Mouse (Mus musculus) liver, postnatal 0 days (tissue): ENCODE results near the gene Cntn1. TPM values are rescaled to one million over a fixed set of nuclear protein-coding genes. Genes with fewer than 3 reads are reported as not detected.

Source experiments
- ATAC-seq: fragments of 200-750 bp; cut with Nextera tagmentation; 2 replicates; pipeline ENCODE4 v1.8.0; 2017; ENCODE audit warnings: mild to moderate bottlenecking, moderate library complexity
- DNase-seq: peaks from one replicate; pipeline ENCODE4 v3.0.0-alpha.2; 2016
- H3K27ac ChIP-seq: fragments of 300-500 bp; sonication (generic); 2 replicates; pipeline ENCODE4 v1.5.1; 2014; ENCODE audit warnings: antibody characterized with exemption, moderate library complexity, mild to moderate bottlenecking, low read depth
- H3K27me3 ChIP-seq: fragments of 300-500 bp; sonication (generic); 2 replicates; pipeline ENCODE4 v1.6.1; 2014; ENCODE audit warnings: low read length, control low read depth, mixed read lengths; ENCODE audit not compliant: insufficient read depth
- H3K36me3 ChIP-seq: fragments of 300-500 bp; sonication (generic); replicated peaks from 2 replicates; pipeline ENCODE4 v1.6.1; 2014; ENCODE audit warnings: mild to moderate bottlenecking, control low read depth, low read length, moderate library complexity, mixed read lengths; ENCODE audit not compliant: insufficient read depth
- H3K4me1 ChIP-seq: fragments of 300-500 bp; sonication (generic); 2 replicates; pipeline ENCODE4 v1.6.1; 2014; ENCODE audit warnings: antibody characterized with exemption, mild to moderate bottlenecking, control low read depth; ENCODE audit not compliant: insufficient read depth
- H3K4me2 ChIP-seq: fragments of 300-500 bp; sonication (generic); 2 replicates; pipeline ENCODE4 v1.6.1; 2014; ENCODE audit warnings: low read depth, mild to moderate bottlenecking, low read length, moderate library complexity, mixed read lengths
- H3K4me3 ChIP-seq: fragments of 300-500 bp; sonication (generic); 2 replicates; pipeline ENCODE4 v1.5.1; 2014; ENCODE audit warnings: low read depth, low read length
- H3K9ac ChIP-seq: fragments of 300-500 bp; sonication (generic); replicated peaks from 2 replicates; pipeline ENCODE4 v1.6.1; 2014; ENCODE audit warnings: mild to moderate bottlenecking, moderate library complexity
- H3K9me3 ChIP-seq: fragments of 300-500 bp; sonication (generic); 2 replicates; pipeline ENCODE4 v1.6.1; 2016; ENCODE audit warnings: mild to moderate bottlenecking, control low read depth, low read length, mixed read lengths
- CTCF ChIP-seq: sonication (generic); IDR thresholded peaks from 2 replicates; pipeline ENCODE4 v1.5.1; 2016; ENCODE audit warnings: antibody characterized with exemption, low read depth
- EP300 ChIP-seq: IDR thresholded peaks from 2 replicates; pipeline ENCODE4 v1.6.1; 2016; ENCODE audit warnings: antibody characterized with exemption, low read depth, mild to moderate bottlenecking
- WGBS: fragments of 180-500 bp; shearing (Covaris S2); extraction: QIAGEN DNeasy Blood & Tissue Kit; methylation state at CpG from one replicate; pipeline ENCODE4 v1.1.7; 2014; ENCODE audit not compliant: insufficient replicate concordance; 5-methylcytosine and 5-hydroxymethylcytosine counted together
- polyA plus RNA-seq: library from polyadenylated mRNA; unstranded; fragments of >200 nt; fragmentation: Nextera tagmentation; extraction: Ambion mirVana; gene quantifications from 2 replicates; pipeline ENCODE4 v1.2.1, GENCODE M21; 2015

Gene Cntn1
- polyA plus RNA-seq, 1 experiment from 2014 or later: not detected

DNA sequence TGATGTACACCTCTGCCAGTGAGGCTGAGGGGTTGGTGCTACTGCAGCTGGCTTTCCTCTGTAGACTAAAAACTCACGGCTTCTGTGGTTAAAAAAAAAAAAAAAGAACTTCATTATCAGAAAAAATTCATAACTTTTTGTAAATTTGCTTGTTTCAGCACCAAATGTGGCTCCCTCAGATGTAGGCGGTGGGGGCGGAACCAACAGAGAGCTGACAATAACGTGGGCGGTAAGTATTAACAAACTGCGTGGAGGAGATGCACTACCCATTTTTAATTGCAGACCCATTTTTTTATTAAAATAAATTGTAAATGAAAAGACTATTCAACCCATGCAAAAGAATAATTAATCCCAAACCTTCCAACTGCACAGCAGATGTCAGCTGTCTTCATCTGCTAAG, 251.8 kb downstream of the Cntn1 start:
- Histone ChIP-seq H3K4me1 (no peaks in the 10 kb centered on the region), H3K9me3 (no peaks in the 10 kb centered on the region), H3K9ac (no peak overlapping the region), H3K4me2 (no peak overlapping the region), H3K27ac (no peak overlapping the region), H3K27me3 (no peaks in the 10 kb centered on the region), H3K4me3 (no peak overlapping the region), H3K36me3 (no peaks in the 10 kb centered on the region)
- TF ChIP-seq CTCF (no peak), EP300 (no peak)
- WGBS: 77% methylated on average over 6 of the region's 6 CpGs
- DNase-seq: no peak
- no peak for ATAC-seq

DNA sequence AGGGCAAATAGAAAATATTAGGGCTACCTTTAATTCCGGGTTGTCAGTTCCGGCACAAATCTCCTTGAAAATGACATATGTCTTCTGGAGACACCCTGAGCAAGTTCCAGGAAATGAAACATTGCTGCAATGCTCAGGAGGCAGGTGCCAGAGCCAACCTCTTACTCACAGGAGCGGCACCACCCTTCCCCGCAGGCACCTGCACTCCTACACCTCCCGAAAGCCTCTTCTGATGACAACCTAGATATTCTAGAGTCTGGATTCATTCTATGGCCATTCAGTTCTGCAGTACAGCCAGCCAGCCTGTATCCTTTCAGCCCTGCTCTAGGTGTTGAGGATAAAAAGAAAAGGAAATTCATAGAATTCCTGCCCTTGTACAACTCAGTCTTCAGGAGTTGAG, 253.3 kb downstream of the Cntn1 start:
- no peak overlapping the region for H3K9ac ChIP-seq
- DNase-seq: no peak
- H3K27me3 ChIP-seq: no peaks in the 10 kb centered on the region
- ATAC-seq: no peak
- no peak for TF ChIP-seq CTCF
- TF ChIP-seq EP300: no peak
- no peaks in the 10 kb centered on the region for H3K36me3 ChIP-seq
- no peaks in the 10 kb centered on the region for H3K9me3 ChIP-seq
- no peak overlapping the region for H3K27ac ChIP-seq
- H3K4me3 ChIP-seq: no peak overlapping the region
- no peak overlapping the region for H3K4me2 ChIP-seq
- WGBS: 77% methylated on average over 5 of the region's 5 CpGs
- H3K4me1 ChIP-seq: no peaks in the 10 kb centered on the region

DNA sequence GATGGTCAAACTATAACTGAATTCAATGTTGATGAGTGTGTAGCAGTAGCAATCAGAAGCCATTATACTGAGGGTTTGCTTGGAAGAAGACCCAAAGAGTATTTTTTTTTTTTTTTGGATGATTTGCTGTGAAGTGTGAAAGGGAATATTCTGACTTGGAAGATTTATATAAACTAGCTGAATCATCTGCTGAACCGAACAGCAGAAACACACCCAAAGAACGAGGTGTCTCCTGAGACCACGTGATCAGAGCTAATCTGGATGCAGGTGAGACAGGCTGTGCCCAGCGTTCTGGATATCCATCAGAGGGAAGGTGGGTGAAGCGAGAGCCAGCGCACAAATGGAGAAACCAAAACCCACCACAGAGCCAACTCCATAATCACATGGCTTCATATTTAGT, 271.0 kb downstream of the Cntn1 start:
- no peak overlapping the region for H3K9ac ChIP-seq
- no peak overlapping the region for H3K4me3 ChIP-seq
- no peaks in the 10 kb centered on the region for H3K27me3 ChIP-seq
- no peaks in the 10 kb centered on the region for H3K36me3 ChIP-seq
- no peak overlapping the region for H3K4me2 ChIP-seq
- ATAC-seq: no peak
- DNase-seq: no peak
- H3K27ac ChIP-seq: no peak overlapping the region
- H3K9me3 ChIP-seq: no peaks in the 10 kb centered on the region
- TF ChIP-seq EP300 (no peak), CTCF (no peak)
- 81% methylated on average over 6 of the region's 6 CpGs for WGBS
- H3K4me1 ChIP-seq: no peaks in the 10 kb centered on the region

DNA sequence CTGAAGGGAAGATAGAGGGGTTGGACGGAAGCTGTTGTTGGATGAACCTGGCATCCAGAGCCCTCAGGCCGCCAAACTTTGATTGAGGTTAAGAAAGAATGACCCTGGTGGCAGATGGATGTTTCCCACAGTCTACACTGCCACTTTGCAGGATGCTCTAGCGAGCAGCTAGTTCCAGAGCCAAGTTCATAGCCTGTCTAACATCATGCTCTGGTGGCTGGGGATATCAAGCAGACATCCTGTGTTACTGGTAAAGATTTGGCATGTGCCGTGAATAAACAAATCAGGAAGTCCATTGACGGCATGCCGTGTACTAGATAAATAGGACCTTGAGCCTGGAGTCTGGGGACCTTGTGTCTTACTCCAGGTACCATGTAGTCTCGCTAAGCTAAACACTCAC, 276.1 kb downstream of the Cntn1 start:
- Histone ChIP-seq H3K27me3 (no peaks in the 10 kb centered on the region), H3K9me3 (no peaks in the 10 kb centered on the region), H3K4me2 (no peak overlapping the region), H3K27ac (no peak overlapping the region), H3K36me3 (no peaks in the 10 kb centered on the region), H3K4me1 (no peaks in the 10 kb centered on the region), H3K4me3 (no peak overlapping the region), H3K9ac (no peak overlapping the region)
- DNase-seq: no peak
- 58% methylated on average over 7 of the region's 7 CpGs for WGBS
- TF ChIP-seq CTCF: no peak
- no peak for TF ChIP-seq EP300
- no peak for ATAC-seq

DNA sequence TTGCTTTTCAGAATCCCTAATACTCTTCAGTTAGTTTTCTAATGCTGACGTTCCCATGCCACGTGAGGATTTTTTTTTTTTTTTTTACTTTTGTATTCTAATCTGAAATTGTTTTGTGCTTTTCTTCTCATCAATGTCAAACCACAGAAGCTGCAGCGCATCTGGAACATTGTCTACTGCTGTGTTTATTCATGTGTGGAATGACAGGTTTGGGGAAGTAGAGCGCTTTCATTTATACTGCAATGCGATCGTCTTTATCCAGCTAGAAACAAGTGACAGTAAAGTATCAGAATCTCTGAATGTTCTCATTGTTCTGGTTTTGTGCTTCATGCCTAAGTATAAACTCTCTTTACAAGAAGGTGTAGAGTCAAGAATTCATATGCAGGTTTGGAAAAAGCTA, 289.3 kb downstream of the Cntn1 start:
- Histone ChIP-seq H3K36me3 (no peaks in the 10 kb centered on the region), H3K4me3 (no peak overlapping the region), H3K27ac (peak overlapping the region; percentile 34; the same call in 1 of the 2 replicates), H3K4me2 (no peak overlapping the region), H3K9me3 (0 out of 2 replicates have a peak, but pooled peaks cover 2% of the 10 kb centered on the region), H3K9ac (no peak overlapping the region), H3K27me3 (no peaks in the 10 kb centered on the region), H3K4me1 (no peaks in the 10 kb centered on the region)
- 75% methylated on average over 6 of the region's 6 CpGs for WGBS
- DNase-seq (no peak), ATAC-seq (no peak)
- no peak for TF ChIP-seq EP300

DNA sequence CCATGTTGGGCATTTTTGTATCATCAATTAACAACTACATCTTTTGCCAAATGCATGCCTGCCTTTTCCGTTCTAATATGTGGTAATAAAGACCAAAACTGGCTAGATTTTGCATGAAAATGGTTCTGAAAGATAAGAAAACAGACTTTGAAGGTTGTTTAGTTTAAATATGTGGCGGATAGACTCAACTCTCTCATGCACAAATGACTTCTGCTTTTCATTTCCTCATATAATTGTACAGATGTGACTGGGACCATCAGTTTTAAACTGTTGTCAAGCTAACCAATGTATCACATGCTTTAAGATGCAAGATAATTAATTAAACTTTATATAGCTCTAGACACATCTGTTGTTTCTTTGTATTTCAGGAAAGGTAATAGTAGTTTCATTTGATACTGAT, 290.5 kb downstream of the Cntn1 start:
- 0 out of 2 replicates have a peak, but pooled peaks cover 2% of the 10 kb centered on the region for H3K9me3 ChIP-seq
- DNase-seq: no peak
- TF ChIP-seq EP300 (no peak), CTCF (no peak)
- H3K4me2 ChIP-seq: no peak overlapping the region
- H3K4me3 ChIP-seq: no peak overlapping the region
- peak overlapping the region; percentile 34; the same call in 1 of the 2 replicates for H3K27ac ChIP-seq
- no peaks in the 10 kb centered on the region for H3K4me1 ChIP-seq
- 54% methylated on average over 2 of the region's 2 CpGs for WGBS
- no peak for ATAC-seq
- H3K9ac ChIP-seq: no peak overlapping the region
- no peaks in the 10 kb centered on the region for H3K36me3 ChIP-seq
- H3K27me3 ChIP-seq: no peaks in the 10 kb centered on the region
